ENCODE assay signal across 8 mouse cellular contexts in the genomic region with DNA sequence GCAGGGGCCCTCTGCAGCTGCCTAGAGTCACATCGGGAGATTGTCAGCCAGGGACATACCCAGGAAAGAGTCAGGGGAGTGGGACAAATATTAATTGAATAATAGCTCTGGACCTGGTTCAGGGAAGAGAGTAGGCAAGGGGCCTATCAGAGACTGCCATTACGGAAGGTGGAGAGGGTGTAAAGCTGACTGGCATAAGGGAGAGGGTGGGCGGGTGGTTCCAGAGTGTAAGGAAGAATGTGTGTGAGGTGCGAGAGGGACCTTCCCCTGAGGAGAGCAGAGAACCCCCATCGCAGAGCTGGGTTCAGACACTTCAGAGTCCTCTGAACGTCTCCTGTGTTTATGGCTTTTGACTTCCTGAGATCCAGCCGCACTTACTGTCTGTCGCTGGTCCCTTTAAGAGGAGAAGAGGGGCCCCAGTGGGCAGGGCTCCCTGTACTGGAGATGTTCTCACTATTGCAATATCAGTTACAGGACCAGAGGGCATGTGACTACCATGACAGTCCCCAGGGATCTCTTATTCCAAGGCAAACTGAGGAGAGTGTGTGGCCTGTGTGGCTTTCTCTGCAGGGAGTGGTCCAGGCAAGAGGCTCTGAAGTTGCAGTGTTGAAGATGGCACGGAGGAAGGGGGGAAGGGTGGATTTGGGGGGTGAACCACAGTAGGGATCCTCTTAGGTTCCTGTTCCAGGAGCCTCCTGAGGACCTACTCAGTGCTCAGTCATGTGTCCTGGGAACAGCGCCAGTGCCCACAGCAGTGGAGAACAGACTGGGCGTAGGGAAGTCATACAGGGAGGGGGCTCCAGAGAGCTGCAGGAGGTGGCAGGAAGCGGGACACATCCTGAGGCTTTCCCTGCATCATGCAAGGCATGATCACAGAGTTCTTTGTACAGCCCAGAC. TPM values are rescaled to one million over a fixed set of nuclear protein-coding genes. Genes with fewer than 3 reads are reported as not detected.
DNase-seq lines count a peak whose midpoint lies in the region; ATAC-seq and TF ChIP-seq lines count a peak whose summit lies in the region.

No protein-coding gene starts in this region.

- no peaks in the 10 kb centered on the region for H3K27me3 ChIP-seq in lung, embryonic 14.5 days (ENCODE audit: insufficient read depth, low read length)
- H3K27me3 ChIP-seq in midbrain, postnatal 0 days (ENCODE audit: insufficient read depth, low read length) = no peaks in the 10 kb centered on the region

- H3K4me3 ChIP-seq in lung, embryonic 14.5 days (ENCODE audit: low read depth, low read length) = peak overlapping the region; percentile 9; the same call in 1 of the 2 replicates
- H3K4me3 ChIP-seq in midbrain, postnatal 0 days (ENCODE audit: low read depth, low read length) = no peak overlapping the region

- no peaks in the 10 kb centered on the region for H3K9me3 ChIP-seq in lung, embryonic 14.5 days (ENCODE audit: low read depth, low read length)
- no peaks in the 10 kb centered on the region for H3K9me3 ChIP-seq in midbrain, postnatal 0 days (ENCODE audit: low read length)

- peak overlapping the region; percentile 49 for H3K4me2 ChIP-seq in lung, embryonic 14.5 days
- H3K4me2 ChIP-seq in midbrain, postnatal 0 days (ENCODE audit: low read depth, low read length, poor library complexity, severe bottlenecking) = 0 out of 2 replicates have a peak overlapping the region, but pooled peaks have one; percentile 9

- 38% methylated on average over 12 of the region's 12 CpGs for WGBS in lung, embryonic 14.5 days
- 64% methylated on average over 12 of the region's 12 CpGs for WGBS in midbrain, postnatal 0 days

- ATAC-seq in lung, embryonic 14.5 days (ENCODE audit: insufficient read depth) = no peak
- ATAC-seq in midbrain, postnatal 0 days (ENCODE audit: low FRiP score) = no peak

- H3K9ac ChIP-seq in lung, embryonic 14.5 days = peak overlapping the region; percentile 34
- no peak overlapping the region; the same call in 1 of the 2 replicates for H3K9ac ChIP-seq in midbrain, postnatal 0 days (replicated peaks; ENCODE audit: low read length, poor library complexity, severe bottlenecking)

- no peak overlapping the region for H3K27ac ChIP-seq in lung, embryonic 14.5 days (ENCODE audit: low read depth)
- no peak overlapping the region for H3K27ac ChIP-seq in midbrain, postnatal 0 days (ENCODE audit: low read depth, low read length)

- H3K4me1 ChIP-seq in lung, embryonic 14.5 days (ENCODE audit: insufficient read depth) = peaks cover 11% of the 10 kb centered on the region; the same call in 1 of the 2 replicates
- no peaks in the 10 kb centered on the region for H3K4me1 ChIP-seq in midbrain, postnatal 0 days (ENCODE audit: insufficient read depth, low read length)

- DNase-seq in embryo, embryonic 10.5 days (ENCODE audit: low spot score) = peak; percentile 19
- no peak for DNase-seq in embryo, embryonic 9.5 days (ENCODE audit: extremely low spot score)
- DNase-seq in lung, embryonic 14.5 days = peak; percentile 25
- no peak for DNase-seq in lung, adult 18-20 months
- peak; percentile 30 for DNase-seq in induced T-regulatory cell, adult 2 months (ENCODE audit: low read depth)
- DNase-seq in midbrain, postnatal 0 days (ENCODE audit: low spot score) = no peak
- no peak for DNase-seq in thymus, postnatal 25 days
- DNase-seq in testis, postnatal 14 days (ENCODE audit: low spot score) = no peak

- peak; percentile 6; the same call in 1 of the 2 replicates for TF ChIP-seq CTCF in lung, embryonic 14.5 days (IDR thresholded peaks at IDR 0.05; ENCODE audit: low read depth)
- no peak for TF ChIP-seq CTCF in midbrain, postnatal 0 days (IDR thresholded peaks at IDR 0.05)

- H3K36me3 ChIP-seq in lung, embryonic 14.5 days (ENCODE audit: insufficient read depth) = no peaks in the 10 kb centered on the region
- no peaks in the 10 kb centered on the region for H3K36me3 ChIP-seq in midbrain, postnatal 0 days (ENCODE audit: insufficient read depth, low read length)

RNA-seq across cellular contexts. Expression of a gene that starts 7.2 kb away (rescaled TPM):
- polyA plus RNA-seq in lung, embryonic 14.5 days (2014; fragmentation: Nextera tagmentation; extraction: Ambion mirVana) = 0.57 and 0.66 TPM in 2 replicates
- not detected in 2 replicates for total RNA-seq in midbrain, postnatal 0 days (2014; rRNA removed)
- 0.15 and 0.20 TPM in 2 replicates for polyA plus RNA-seq in midbrain, postnatal 0 days (2015; fragmentation: Nextera tagmentation; extraction: Ambion mirVana)

RNA-seq across cellular contexts. Expression of a gene that starts 8.1 kb away (rescaled TPM):
- 48.9 and 53.4 TPM in 2 replicates for polyA plus RNA-seq in lung, embryonic 14.5 days (2014; fragmentation: Nextera tagmentation; extraction: Ambion mirVana)
- total RNA-seq in midbrain, postnatal 0 days (2014; rRNA removed) = 12.4 and 14.9 TPM in 2 replicates
- polyA plus RNA-seq in midbrain, postnatal 0 days (2015; fragmentation: Nextera tagmentation; extraction: Ambion mirVana) = 18.3 and 19.3 TPM in 2 replicates

RNA-seq across cellular contexts. Expression of a gene that starts 35.7 kb away (rescaled TPM):
- polyA plus RNA-seq in lung, embryonic 14.5 days (2014; fragmentation: Nextera tagmentation; extraction: Ambion mirVana) = 1.9 and 2.1 TPM in 2 replicates
- 2.0 and 2.1 TPM in 2 replicates for total RNA-seq in midbrain, postnatal 0 days (2014; rRNA removed)
- 1.2 and 1.6 TPM in 2 replicates for polyA plus RNA-seq in midbrain, postnatal 0 days (2015; fragmentation: Nextera tagmentation; extraction: Ambion mirVana)

RNA-seq across cellular contexts. Expression of a gene that starts 35.8 kb away (rescaled TPM):
- polyA plus RNA-seq in lung, embryonic 14.5 days (2014; fragmentation: Nextera tagmentation; extraction: Ambion mirVana) = 15.6 and 17.5 TPM in 2 replicates
- total RNA-seq in midbrain, postnatal 0 days (2014; rRNA removed) = 17.2 and 17.4 TPM in 2 replicates
- 18.7 and 18.8 TPM in 2 replicates for polyA plus RNA-seq in midbrain, postnatal 0 days (2015; fragmentation: Nextera tagmentation; extraction: Ambion mirVana)

RNA-seq across cellular contexts. Expression of a gene that starts 51.7 kb away (rescaled TPM):
- polyA plus RNA-seq in lung, embryonic 14.5 days (2014; fragmentation: Nextera tagmentation; extraction: Ambion mirVana) = 194 and 201 TPM in 2 replicates
- total RNA-seq in midbrain, postnatal 0 days (2014; rRNA removed) = 92.2 and 137 TPM in 2 replicates
- polyA plus RNA-seq in midbrain, postnatal 0 days (2015; fragmentation: Nextera tagmentation; extraction: Ambion mirVana) = 137 and 144 TPM in 2 replicates

Comparison
In these comparisons a context has a peak if more than half of its experiments do, and no peak if none do; other contexts are left out.
1. DNase-seq: peak in embryo, embryonic 10.5 days (single experiment), lung, embryonic 14.5 days (single experiment) and induced T-regulatory cell, adult 2 months (single experiment); none in embryo, embryonic 9.5 days (single experiment), lung, adult 18-20 months (0 of 2), midbrain, postnatal 0 days (single experiment), thymus, postnatal 25 days (single experiment) and testis, postnatal 14 days (single experiment).